Mouse (Mus musculus) bone marrow macrophage, adult 2 months (primary cell): Measurements from ENCODE around the gene Tbxas1. TPM values are rescaled to one million over a fixed set of nuclear protein-coding genes. Genes with fewer than 3 reads are reported as not detected.
A peak's percentile ranks its signal among the peaks of the same experiment; 100 is the strongest.

ENCODE experiments used
- H3K27ac ChIP-seq: 2 replicates; pipeline ENCODE4 v1.5.1; 2012; ENCODE audit warnings: low read depth, low read length; ENCODE audit not compliant: insufficient read depth
- H3K4me1 ChIP-seq: 2 replicates; pipeline ENCODE4 v1.6.1; 2012; ENCODE audit warnings: low read length; ENCODE audit not compliant: control insufficient read depth, insufficient read depth
- H3K4me3 ChIP-seq: 2 replicates; pipeline ENCODE4 v1.5.1; 2012; ENCODE audit warnings: mild to moderate bottlenecking, low read length, moderate library complexity; ENCODE audit not compliant: insufficient read depth
- CTCF ChIP-seq: IDR thresholded peaks from 2 replicates; pipeline ENCODE4 v1.5.1; 2012; ENCODE audit warnings: low read depth, mild to moderate bottlenecking, low read length, moderate library complexity
- POLR2A ChIP-seq: IDR thresholded peaks from 2 replicates; pipeline ENCODE4 v1.6.1; 2012; ENCODE audit warnings: mild to moderate bottlenecking, low read depth, low read length, borderline replicate concordance
- polyA plus RNA-seq: library from polyadenylated mRNA; stranded (reverse); fragments of >200 nt; gene quantifications from 2 replicates; pipeline ENCODE4 v1.2.4, GENCODE M21; 2012; ENCODE audit not compliant: missing spikeins, insufficient read depth, insufficient read length

Tbxas1 gene
- polyA plus RNA-seq, 1 experiment = 115 TPM

- Histone ChIP-seq H3K4me3 (no peak overlapping the region), H3K4me1 (peaks cover 18% of the 10 kb centered on the region), H3K27ac (no peak overlapping the region)
- no peak for TF ChIP-seq CTCF
- TF ChIP-seq POLR2A = no peak
Observed at GRCm38 (mm10) chr6:38882728-38883171, 7.5 kb downstream of the Tbxas1 start.

GRCm38 (mm10) chr6:38884482-38884881, 9.3 kb downstream of the Tbxas1 start:
- peaks cover 28% of the 10 kb centered on the region for H3K4me1 ChIP-seq
- H3K4me3 ChIP-seq = no peak overlapping the region
- TF ChIP-seq CTCF = no peak
- no peak for TF ChIP-seq POLR2A
- H3K27ac ChIP-seq = no peak overlapping the region

DNA sequence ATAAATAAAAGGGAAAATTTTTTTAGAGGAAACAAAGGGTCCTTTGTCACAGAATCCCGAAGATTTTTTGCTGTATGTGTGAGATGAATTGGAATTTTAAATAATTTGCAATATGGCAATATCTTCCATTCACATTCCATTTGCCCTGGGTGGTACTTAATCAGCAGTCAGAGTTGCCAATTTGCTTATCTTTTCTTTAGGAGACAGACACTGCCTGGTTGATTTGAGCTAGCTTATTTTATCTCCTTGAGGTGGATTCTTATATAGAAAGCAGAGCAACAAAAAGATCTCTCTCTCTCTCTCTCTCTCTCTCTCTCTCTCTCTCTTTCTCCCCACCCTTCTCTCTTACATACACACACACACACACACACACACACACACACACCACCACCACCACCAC, 9.9 kb downstream of the Tbxas1 start:
- H3K27ac ChIP-seq = no peak overlapping the region
- peaks cover 33% of the 10 kb centered on the region for H3K4me1 ChIP-seq
- no peak overlapping the region for H3K4me3 ChIP-seq
- TF ChIP-seq POLR2A (no peak), CTCF (no peak)

DNA sequence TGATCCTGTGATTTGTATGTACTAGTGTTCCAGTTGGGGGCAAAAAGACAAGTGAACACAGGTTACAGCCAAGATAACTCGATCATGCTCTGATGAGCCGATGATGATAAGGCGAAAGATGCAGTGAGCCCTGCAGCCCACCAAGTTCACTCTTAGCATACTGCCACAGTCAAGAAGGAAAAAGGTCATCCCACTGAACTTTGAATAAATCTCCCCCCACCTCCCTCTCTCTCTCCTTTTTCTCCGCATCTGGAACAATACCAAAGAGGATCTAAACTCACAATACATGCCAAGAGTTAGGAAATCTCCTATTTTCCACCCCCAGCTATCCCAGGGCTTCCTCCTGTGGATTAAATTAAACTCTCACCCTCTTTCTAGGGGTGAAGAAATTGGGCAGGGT, 12.2 kb downstream of the Tbxas1 start:
- H3K27ac ChIP-seq = no peak overlapping the region
- H3K4me3 ChIP-seq = no peak overlapping the region
- TF ChIP-seq POLR2A = no peak
- no peak for TF ChIP-seq CTCF
- peaks cover 38% of the 10 kb centered on the region for H3K4me1 ChIP-seq

- Histone ChIP-seq H3K4me1 (peaks cover 37% of the 10 kb centered on the region), H3K4me3 (no peak overlapping the region), H3K27ac (no peak overlapping the region)
- TF ChIP-seq CTCF = no peak
- no peak for TF ChIP-seq POLR2A
Observed at GRCm38 (mm10) chr6:38889156-38889555, 14.0 kb downstream of the Tbxas1 start.

DNA sequence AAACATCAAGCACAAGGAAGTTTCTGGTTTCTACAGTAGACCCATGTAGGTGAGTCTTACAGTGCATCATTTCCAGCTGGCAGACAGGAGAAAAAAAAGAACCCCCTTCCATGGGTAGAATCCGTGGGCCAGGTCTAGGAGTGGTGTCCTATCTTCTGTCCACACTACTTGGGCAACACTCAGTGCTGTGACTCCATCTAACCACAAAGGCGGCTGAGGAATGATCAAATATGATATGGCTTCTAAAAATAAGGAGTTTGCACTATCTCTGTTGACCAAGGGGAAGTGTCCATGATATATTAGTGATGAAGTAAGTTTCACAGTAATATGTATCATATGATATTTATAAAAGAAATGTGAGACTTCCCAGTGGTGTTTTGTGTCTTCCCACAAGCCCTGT, 16.8 kb downstream of the Tbxas1 start:
- TF ChIP-seq CTCF = no peak
- no peak for TF ChIP-seq POLR2A
- peaks cover 37% of the 10 kb centered on the region for H3K4me1 ChIP-seq
- H3K27ac ChIP-seq = peak overlapping the region; percentile 51

DNA sequence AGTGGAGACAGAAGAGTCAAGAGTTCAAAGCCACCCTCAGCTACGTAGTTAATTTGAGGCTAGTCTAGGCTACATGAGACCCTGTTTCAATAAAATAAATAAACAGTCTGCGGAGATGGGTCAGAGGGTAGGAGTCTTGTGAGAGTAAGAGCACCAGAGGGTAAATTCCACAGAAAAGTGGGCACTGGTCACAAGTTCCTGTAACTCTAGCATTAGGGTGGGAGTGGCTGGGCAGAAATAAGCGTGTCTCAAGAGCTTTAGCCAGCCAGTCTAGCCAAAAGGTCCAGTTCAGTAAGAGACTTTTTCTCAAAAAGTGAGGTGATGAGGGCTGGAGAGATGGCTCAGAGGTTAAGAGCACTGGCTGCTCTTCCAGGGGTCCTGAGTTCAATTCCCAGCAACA, 18.4 kb downstream of the Tbxas1 start:
- no peak for TF ChIP-seq CTCF
- no peak for TF ChIP-seq POLR2A
- Histone ChIP-seq H3K4me1 (peaks cover 28% of the 10 kb centered on the region), H3K27ac (no peak overlapping the region), H3K4me3 (no peak overlapping the region)

More for the DNA sequence above, 16.8 kb downstream of the Tbxas1 start:
- no peak overlapping the region for H3K4me3 ChIP-seq

DNA sequence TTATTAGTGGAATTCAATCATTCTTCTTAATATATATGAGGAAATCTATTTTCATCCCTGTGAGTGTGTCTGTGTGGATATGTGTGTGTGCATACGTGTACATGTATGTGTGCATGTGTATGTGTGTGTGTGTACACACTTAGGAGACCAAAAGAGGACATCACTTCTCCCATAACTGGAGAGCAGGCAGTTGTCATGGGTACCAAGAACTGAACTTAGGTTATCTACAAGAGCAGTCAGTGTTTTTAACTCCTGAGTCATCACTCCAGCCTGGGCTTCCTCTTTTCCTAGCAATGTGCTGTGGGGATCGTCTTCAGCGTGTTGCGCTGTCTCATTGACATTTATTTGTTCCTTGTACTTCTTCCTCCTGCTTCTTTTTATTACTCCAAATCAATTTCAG, 24.9 kb downstream of the Tbxas1 start:
- peaks cover 24% of the 10 kb centered on the region for H3K4me1 ChIP-seq
- peak overlapping the region; percentile 64 for H3K27ac ChIP-seq
- TF ChIP-seq CTCF = no peak
- peak overlapping the region; percentile 22; the same call in 1 of the 2 replicates for H3K4me3 ChIP-seq

GRCm38 (mm10) chr6:38900479-38901126, 25.4 kb downstream of the Tbxas1 start:
- Histone ChIP-seq H3K4me1 (peaks cover 26% of the 10 kb centered on the region), H3K4me3 (peak overlapping the region; percentile 22), H3K27ac (peak overlapping the region; percentile 64)
- TF ChIP-seq CTCF = no peak
- TF ChIP-seq POLR2A = no peak

- no peak for TF ChIP-seq CTCF
- TF ChIP-seq POLR2A = no peak
- peak overlapping the region; percentile 27 for H3K27ac ChIP-seq
- H3K4me1 ChIP-seq = peaks cover 26% of the 10 kb centered on the region
- peak overlapping the region; percentile 22; the same call in 1 of the 2 replicates for H3K4me3 ChIP-seq
Observed at GRCm38 (mm10) chr6:38901152-38901551, 25.9 kb downstream of the Tbxas1 start.

DNA sequence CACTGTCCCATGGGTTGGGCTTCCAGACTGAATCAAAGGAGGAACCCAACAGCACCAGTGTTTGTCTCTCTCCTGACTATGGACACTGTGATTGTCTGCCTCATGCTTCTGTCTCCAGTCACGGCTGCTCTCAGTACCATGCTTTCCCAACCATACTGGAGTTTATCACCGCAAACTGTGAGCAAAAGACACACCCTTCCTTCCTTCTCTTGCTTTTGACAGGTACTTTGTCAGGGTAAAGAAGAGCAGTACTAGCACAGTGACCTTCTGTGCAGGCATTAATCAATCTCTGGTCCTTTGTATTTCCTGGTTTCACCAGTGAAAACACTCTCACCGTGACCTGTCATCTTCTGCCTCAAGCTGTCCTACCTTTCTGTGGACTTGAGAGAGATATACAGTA, 26.4 kb downstream of the Tbxas1 start:
- TF ChIP-seq POLR2A = no peak
- TF ChIP-seq CTCF = no peak
- H3K27ac ChIP-seq = no peak overlapping the region
- no peak overlapping the region for H3K4me3 ChIP-seq

More for the DNA sequence above, 26.4 kb downstream of the Tbxas1 start:
- peaks cover 26% of the 10 kb centered on the region for H3K4me1 ChIP-seq
